Mouse (Mus musculus) kidney, embryonic 14.5 days (tissue): ENCODE data around the gene Rcor3. TPM values are rescaled to one million over a fixed set of nuclear protein-coding genes. Genes with fewer than 3 reads are reported as not detected.

Experiments used
- ATAC-seq: fragments of 200-750 bp; cut with Nextera tagmentation; 2 replicates; pipeline ENCODE4 v1.8.0; 2017; ENCODE audit warnings: moderate number of reproducible peaks, mild to moderate bottlenecking, moderate TSS enrichment, moderate library complexity; ENCODE audit not compliant: low FRiP score, low TSS enrichment
- H3K27ac ChIP-seq: fragments of 300-500 bp; sonication (generic); 2 replicates; pipeline ENCODE4 v1.5.1; 2014; ENCODE audit warnings: low read depth, mild to moderate bottlenecking, low read length, moderate library complexity, mixed read lengths
- H3K27me3 ChIP-seq: fragments of 300-500 bp; sonication (generic); 2 replicates; pipeline ENCODE4 v1.6.1; 2014; ENCODE audit warnings: mild to moderate bottlenecking, low read length; ENCODE audit not compliant: control insufficient read depth, insufficient read depth
- H3K36me3 ChIP-seq: fragments of 300-500 bp; sonication (generic); 2 replicates; pipeline ENCODE4 v1.6.1; 2014; ENCODE audit warnings: low read length, mixed read lengths; ENCODE audit not compliant: control insufficient read depth, insufficient read depth
- H3K4me1 ChIP-seq: fragments of 300-500 bp; sonication (generic); 2 replicates; pipeline ENCODE4 v1.6.1; 2014; ENCODE audit warnings: low read length, mixed read lengths; ENCODE audit not compliant: control insufficient read depth, insufficient read depth
- H3K4me2 ChIP-seq: fragments of 300-500 bp; sonication (generic); replicated peaks from 2 replicates; pipeline ENCODE4 v1.6.1; 2014; ENCODE audit warnings: low read depth, mild to moderate bottlenecking, low read length
- H3K4me3 ChIP-seq: fragments of 300-500 bp; sonication (generic); 2 replicates; pipeline ENCODE4 v1.5.1; 2014; ENCODE audit warnings: mild to moderate bottlenecking, low read length
- H3K9ac ChIP-seq: fragments of 300-500 bp; sonication (generic); 2 replicates; pipeline ENCODE4 v1.6.1; 2014; ENCODE audit warnings: low read depth, mild to moderate bottlenecking, low read length, moderate library complexity
- H3K9me3 ChIP-seq: fragments of 300-500 bp; sonication (generic); 2 replicates; pipeline ENCODE4 v1.6.1; 2016; ENCODE audit warnings: low read length; ENCODE audit not compliant: control insufficient read depth
- WGBS: fragments of 180-500 bp; shearing (Covaris S2); extraction: QIAGEN DNeasy Blood & Tissue Kit; methylation state at CpG from one replicate; pipeline ENCODE4 v1.1.7; 2014; 5-methylcytosine and 5-hydroxymethylcytosine counted together
- polyA plus RNA-seq: library from polyadenylated mRNA; unstranded; fragments of >200 nt; fragmentation: Nextera tagmentation; extraction: Ambion mirVana; gene quantifications from 2 replicates; pipeline ENCODE4 v1.2.1, GENCODE M21; 2014

Rcor3 gene
- polyA plus RNA-seq, 1 experiment from 2014 or later, result 25.1 TPM

GRCm38 (mm10) chr1:192101359-192101758 is 36.5 kb downstream of the Rcor3 start:
- H3K27me3 ChIP-seq, result no peaks in the 10 kb centered on the region
- 84% methylated on average over 8 of the region's 8 CpGs for WGBS
- H3K4me3 ChIP-seq, result no peak overlapping the region
- no peak overlapping the region for H3K27ac ChIP-seq
- no peaks in the 10 kb centered on the region for H3K4me1 ChIP-seq
- H3K4me2 ChIP-seq, result no peak overlapping the region
- peaks cover 29% of the 10 kb centered on the region for H3K36me3 ChIP-seq
- H3K9ac ChIP-seq, result no peak overlapping the region
- ATAC-seq, result no peak
- no peaks in the 10 kb centered on the region for H3K9me3 ChIP-seq

GRCm38 (mm10) chr1:192100742-192101141 is 37.1 kb downstream of the Rcor3 start:
- Histone ChIP-seq H3K9ac (no peak overlapping the region), H3K4me3 (no peak overlapping the region), H3K36me3 (peaks cover 27% of the 10 kb centered on the region), H3K9me3 (no peaks in the 10 kb centered on the region), H3K27me3 (no peaks in the 10 kb centered on the region), H3K4me1 (no peaks in the 10 kb centered on the region), H3K27ac (no peak overlapping the region), H3K4me2 (no peak overlapping the region)
- ATAC-seq, result no peak
- whole genome bisulfite sequencing, result 91% methylated on average over 11 of the region's 11 CpGs

- Histone ChIP-seq H3K9ac (no peak overlapping the region), H3K27me3 (no peaks in the 10 kb centered on the region), H3K4me2 (no peak overlapping the region), H3K4me3 (no peak overlapping the region), H3K36me3 (peaks cover 6% of the 10 kb centered on the region), H3K27ac (no peak overlapping the region), H3K4me1 (0 out of 2 replicates have a peak, but pooled peaks cover 7% of the 10 kb centered on the region), H3K9me3 (no peaks in the 10 kb centered on the region)
- ATAC-seq, result no peak
- 89% methylated on average over 5 of the region's 5 CpGs for WGBS
Measured at GRCm38 (mm10) chr1:192095626-192096025, 42.2 kb downstream of the Rcor3 start.

GRCm38 (mm10) chr1:192094451-192095170 is 43.3 kb downstream of the Rcor3 start:
- no peak for ATAC-seq
- H3K9ac ChIP-seq, result no peak overlapping the region
- H3K36me3 ChIP-seq, result peaks cover 4% of the 10 kb centered on the region; the same call in 1 of the 2 replicates
- no peak overlapping the region for H3K27ac ChIP-seq
- WGBS, result 60% methylated on average over 13 of the region's 13 CpGs
- no peak overlapping the region for H3K4me2 ChIP-seq
- 0 out of 2 replicates have a peak, but pooled peaks cover 7% of the 10 kb centered on the region for H3K4me1 ChIP-seq
- H3K9me3 ChIP-seq, result no peaks in the 10 kb centered on the region
- no peaks in the 10 kb centered on the region for H3K27me3 ChIP-seq
- H3K4me3 ChIP-seq, result no peak overlapping the region

GRCm38 (mm10) chr1:192092879-192093660 is 44.8 kb downstream of the Rcor3 start:
- WGBS, result 31% methylated on average over 16 of the region's 16 CpGs
- Histone ChIP-seq H3K27ac (no peak overlapping the region), H3K9me3 (no peaks in the 10 kb centered on the region), H3K9ac (no peak overlapping the region), H3K4me2 (peak overlapping the region; percentile 84), H3K4me3 (peak overlapping the region; percentile 58), H3K4me1 (0 out of 2 replicates have a peak, but pooled peaks cover 8% of the 10 kb centered on the region), H3K27me3 (no peaks in the 10 kb centered on the region), H3K36me3 (no peaks in the 10 kb centered on the region; the same call in 1 of the 2 replicates)
- ATAC-seq, result peak; percentile 78

GRCm38 (mm10) chr1:192091806-192092772 is 45.8 kb downstream of the Rcor3 start, which contains the start of gene Traf5:
Traf5 (minus strand) TSS chr1:192092559.
- H3K9ac ChIP-seq, result peak within 1 kb of the TSS; percentile 74
- no peaks in the 10 kb centered on the region for H3K27me3 ChIP-seq
- WGBS, result 2% methylated on average over 63 of the region's 63 CpGs
- no peaks in the 10 kb centered on the region for H3K36me3 ChIP-seq
- H3K4me3 ChIP-seq, result peak within 1 kb of the TSS; percentile 58
- 0 out of 2 replicates have a peak, but pooled peaks cover 10% of the 10 kb centered on the region for H3K4me1 ChIP-seq
- no peaks in the 10 kb centered on the region for H3K9me3 ChIP-seq
- H3K27ac ChIP-seq, result peak within 1 kb of the TSS; percentile 61; the same call in 1 of the 2 replicates
- peak within 1 kb of the TSS; percentile 84 for H3K4me2 ChIP-seq
- peak; percentile 98 for ATAC-seq

- no peaks in the 10 kb centered on the region for H3K27me3 ChIP-seq
- 70% methylated on average over 11 of the region's 11 CpGs for WGBS
- H3K36me3 ChIP-seq, result no peaks in the 10 kb centered on the region
- H3K4me1 ChIP-seq, result peaks cover 15% of the 10 kb centered on the region; the same call in 1 of the 2 replicates
- peak overlapping the region; percentile 38 for H3K9ac ChIP-seq
- peak overlapping the region; percentile 58; the same call in 1 of the 2 replicates for H3K4me3 ChIP-seq
- ATAC-seq, result no peak
- H3K4me2 ChIP-seq, result peak overlapping the region; percentile 84
- H3K9me3 ChIP-seq, result no peaks in the 10 kb centered on the region
- no peak overlapping the region for H3K27ac ChIP-seq
Measured at GRCm38 (mm10) chr1:192090689-192091567, 46.9 kb downstream of the Rcor3 start.

GRCm38 (mm10) chr1:192090281-192090680 is 47.6 kb downstream of the Rcor3 start:
- H3K4me1 ChIP-seq, result peaks cover 15% of the 10 kb centered on the region; the same call in 1 of the 2 replicates
- no peak overlapping the region for H3K4me2 ChIP-seq
- no peak for ATAC-seq
- H3K9ac ChIP-seq, result no peak overlapping the region
- no peaks in the 10 kb centered on the region for H3K27me3 ChIP-seq
- H3K36me3 ChIP-seq, result no peaks in the 10 kb centered on the region
- H3K4me3 ChIP-seq, result no peak overlapping the region
- H3K27ac ChIP-seq, result no peak overlapping the region
- no peaks in the 10 kb centered on the region for H3K9me3 ChIP-seq
- whole genome bisulfite sequencing, result 78% methylated on average over 3 of the region's 3 CpGs
